Mouse (Mus musculus) kidney, postnatal 0 days (tissue): ENCODE measurements at regions not wholly inside any gene's neighbourhood (a gene's known extent, or its start where the extent isn't known, plus 50 kb on each side); places are given as distances from the start of the nearest gene placed in this dataset.

Experiments used
- ATAC-seq: fragments of 200-750 bp; cut with Nextera tagmentation; replicated peaks from 2 replicates; pipeline ENCODE4 v1.8.0; 2017; ENCODE audit warnings: low read depth, moderate number of reproducible peaks, moderate TSS enrichment, moderate library complexity; ENCODE audit not compliant: low FRiP score
- DNase-seq: peaks from one replicate; pipeline ENCODE4 v3.0.0-alpha.2; 2016; ENCODE audit warnings: low spot score
- H3K27ac ChIP-seq: fragments of 300-500 bp; sonication (generic); 2 replicates; pipeline ENCODE4 v1.5.1; 2014; ENCODE audit warnings: mild to moderate bottlenecking
- H3K27me3 ChIP-seq: fragments of 300-500 bp; sonication (generic); 2 replicates; pipeline ENCODE4 v1.6.1; 2014; ENCODE audit warnings: low read length, mixed read lengths; ENCODE audit not compliant: insufficient read depth
- H3K36me3 ChIP-seq: fragments of 300-500 bp; sonication (generic); 2 replicates; pipeline ENCODE4 v1.6.1; 2014; ENCODE audit warnings: low read length, mixed read lengths; ENCODE audit not compliant: insufficient read depth
- H3K4me1 ChIP-seq: fragments of 300-500 bp; sonication (generic); replicated peaks from 2 replicates; pipeline ENCODE4 v1.6.1; 2014; ENCODE audit warnings: antibody characterized with exemption, low read length, mixed read lengths; ENCODE audit not compliant: insufficient read depth
- H3K4me2 ChIP-seq: fragments of 300-500 bp; sonication (generic); 2 replicates; pipeline ENCODE4 v1.6.1; 2014; ENCODE audit warnings: mild to moderate bottlenecking, low read length, moderate library complexity, mixed read lengths
- H3K4me3 ChIP-seq: fragments of 300-500 bp; sonication (generic); replicated peaks from 2 replicates; pipeline ENCODE4 v1.5.1; 2014; ENCODE audit warnings: low read depth, low read length
- H3K9ac ChIP-seq: fragments of 300-500 bp; sonication (generic); 2 replicates; pipeline ENCODE4 v1.6.1; 2014; ENCODE audit warnings: low read depth, low read length
- H3K9me3 ChIP-seq: fragments of 300-500 bp; sonication (generic); replicated peaks from 2 replicates; pipeline ENCODE4 v1.6.1; 2016; ENCODE audit warnings: low read length, inconsistent platforms, mixed read lengths
- CTCF ChIP-seq: IDR thresholded peaks from 2 replicates; pipeline ENCODE4 v1.5.1; 2016; ENCODE audit warnings: antibody characterized with exemption, low read depth, mild to moderate bottlenecking, moderate library complexity
- WGBS: fragments of 180-500 bp; shearing (Covaris S2); extraction: QIAGEN DNeasy Blood & Tissue Kit; methylation state at CpG from one replicate; pipeline ENCODE4 v1.1.7; 2014; 5-methylcytosine and 5-hydroxymethylcytosine counted together

- DNase-seq: peak; percentile 22
Observed at GRCm38 (mm10) chr3:8046348-8046747, 1426.1 kb upstream of the 1700008P02Rik start.

GRCm38 (mm10) chr3:8036697-8037096 is 1416.5 kb upstream of the 1700008P02Rik start:
- Histone ChIP-seq H3K27ac (no peak overlapping the region), H3K9me3 (no peaks in the 10 kb centered on the region), H3K36me3 (no peaks in the 10 kb centered on the region), H3K27me3 (no peaks in the 10 kb centered on the region), H3K9ac (no peak overlapping the region), H3K4me3 (no peak overlapping the region), H3K4me1 (no peaks in the 10 kb centered on the region), H3K4me2 (no peak overlapping the region)
- DNase-seq (no peak), ATAC-seq (no peak)
- WGBS: 27% methylated on average over 1 of the region's 1 CpGs
- TF ChIP-seq CTCF: no peak

More at GRCm38 (mm10) chr3:8046348-8046747, 1426.1 kb upstream of the 1700008P02Rik start:
- H3K36me3 ChIP-seq: no peaks in the 10 kb centered on the region
- no peaks in the 10 kb centered on the region for H3K4me1 ChIP-seq
- TF ChIP-seq CTCF: no peak
- H3K27me3 ChIP-seq: no peaks in the 10 kb centered on the region
- H3K9ac ChIP-seq: no peak overlapping the region
- H3K9me3 ChIP-seq: no peaks in the 10 kb centered on the region
- no peak overlapping the region for H3K4me2 ChIP-seq
- 45% methylated on average over 3 of the region's 3 CpGs for WGBS
- no peak overlapping the region for H3K27ac ChIP-seq
- H3K4me3 ChIP-seq: no peak overlapping the region
- ATAC-seq: no peak

GRCm38 (mm10) chr3:8035091-8035729 is 1415.0 kb upstream of the 1700008P02Rik start:
- TF ChIP-seq CTCF: no peak
- no peaks in the 10 kb centered on the region for H3K4me1 ChIP-seq
- no peaks in the 10 kb centered on the region for H3K9me3 ChIP-seq
- 48% methylated on average over 14 of the region's 14 CpGs for WGBS
- no peak overlapping the region for H3K4me3 ChIP-seq
- H3K9ac ChIP-seq: no peak overlapping the region
- H3K27ac ChIP-seq: no peak overlapping the region
- H3K4me2 ChIP-seq: no peak overlapping the region
- no peak for ATAC-seq
- no peaks in the 10 kb centered on the region for H3K36me3 ChIP-seq
- DNase-seq: peak; percentile 12
- H3K27me3 ChIP-seq: no peaks in the 10 kb centered on the region

GRCm38 (mm10) chr3:8026325-8027017 is 1406.2 kb upstream of the 1700008P02Rik start:
- no peak for ATAC-seq

GRCm38 (mm10) chr3:8022654-8023053 is 1402.4 kb upstream of the 1700008P02Rik start:
- no peaks in the 10 kb centered on the region for H3K27me3 ChIP-seq
- no peak overlapping the region for H3K4me2 ChIP-seq
- TF ChIP-seq CTCF: no peak
- H3K9me3 ChIP-seq: no peaks in the 10 kb centered on the region
- no peak for ATAC-seq
- H3K27ac ChIP-seq: no peak overlapping the region
- H3K36me3 ChIP-seq: no peaks in the 10 kb centered on the region
- H3K4me3 ChIP-seq: no peak overlapping the region
- WGBS: 84% methylated on average over 10 of the region's 10 CpGs
- DNase-seq: no peak
- no peak overlapping the region for H3K9ac ChIP-seq
- H3K4me1 ChIP-seq: no peaks in the 10 kb centered on the region

More at GRCm38 (mm10) chr3:8026325-8027017, 1406.2 kb upstream of the 1700008P02Rik start:
- no peak overlapping the region for H3K27ac ChIP-seq
- no peak for TF ChIP-seq CTCF
- H3K9ac ChIP-seq: no peak overlapping the region
- no peaks in the 10 kb centered on the region for H3K9me3 ChIP-seq
- H3K4me1 ChIP-seq: no peaks in the 10 kb centered on the region
- H3K27me3 ChIP-seq: no peaks in the 10 kb centered on the region
- 22% methylated on average over 4 of the region's 4 CpGs for WGBS
- peak; percentile 70 for DNase-seq
- no peaks in the 10 kb centered on the region for H3K36me3 ChIP-seq
- H3K4me2 ChIP-seq: no peak overlapping the region
- no peak overlapping the region for H3K4me3 ChIP-seq

GRCm38 (mm10) chr3:8017489-8017888 is 1397.2 kb upstream of the 1700008P02Rik start:
- no peak for DNase-seq
- Histone ChIP-seq H3K27me3 (no peaks in the 10 kb centered on the region), H3K36me3 (no peaks in the 10 kb centered on the region), H3K27ac (no peak overlapping the region), H3K4me2 (no peak overlapping the region), H3K4me1 (no peaks in the 10 kb centered on the region), H3K9me3 (no peaks in the 10 kb centered on the region), H3K9ac (no peak overlapping the region), H3K4me3 (no peak overlapping the region)
- no peak for TF ChIP-seq CTCF
- WGBS: 82% methylated on average over 3 of the region's 3 CpGs
- ATAC-seq: no peak
